21 mouse cellular contexts compared by ENCODE assay signal in the genomic region with DNA sequence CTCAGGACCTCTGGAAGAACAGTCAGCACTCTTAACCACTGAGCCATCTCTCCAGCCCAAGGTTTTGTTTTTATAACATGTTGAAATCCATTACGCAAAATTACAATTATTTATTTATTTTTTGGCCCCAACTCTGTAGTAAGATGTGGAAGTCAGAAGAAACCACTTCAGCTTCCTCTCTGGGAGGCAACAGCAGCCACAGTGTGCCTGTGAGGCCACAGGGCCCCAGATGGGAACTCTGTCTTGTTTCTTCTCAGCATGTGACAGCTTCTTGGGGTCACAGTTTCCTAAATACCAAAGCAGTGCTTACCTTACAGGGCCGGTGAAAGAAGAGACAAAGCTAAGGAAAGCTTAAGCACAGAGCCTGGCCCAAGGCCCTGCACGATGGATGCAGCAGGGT. TPM values are rescaled to one million over a fixed set of nuclear protein-coding genes. Genes with fewer than 3 reads are reported as not detected.
DNase-seq lines count a peak whose midpoint lies in the region; ATAC-seq lines count a peak whose summit lies in the region.
"Had no signal": no experiment of that assay in that cellular context is flagged by ENCODE, and none has a peak within 500 bp of the region (broad histone marks: within the 10 kb centered on the region; RNA-seq: fewer than 3 reads in every experiment).

No protein-coding gene starts in this region.

- H3K4me1 ChIP-seq in heart, embryonic 13.5 days, result peaks cover 63% of the 10 kb centered on the region

- H3K27me3 ChIP-seq in heart, embryonic 13.5 days (replicated peaks), result no peaks in the 10 kb centered on the region
- no peaks in the 10 kb centered on the region for H3K27me3 ChIP-seq in splenic B cell, adult 2 months (ENCODE audit: control insufficient read depth, insufficient read depth, low read length, poor library complexity, severe bottlenecking)
- H3K27me3 ChIP-seq: limb, embryonic 15.5 days; lung, embryonic 15.5 days had no signal

- WGBS in heart, embryonic 13.5 days, result 52% methylated on average over 3 of the region's 3 CpGs

- peak overlapping the region; percentile 13; the same call in 1 of the 2 replicates for H3K9ac ChIP-seq in heart, embryonic 13.5 days
- H3K9ac ChIP-seq: limb, embryonic 15.5 days; lung, embryonic 15.5 days had no signal

- no peaks in the 10 kb centered on the region for H3K36me3 ChIP-seq in heart, embryonic 13.5 days
- H3K36me3 ChIP-seq in splenic B cell, adult 2 months (ENCODE audit: control insufficient read depth, insufficient read depth, low read length, poor library complexity, severe bottlenecking), result no peaks in the 10 kb centered on the region
- H3K36me3 ChIP-seq: limb, embryonic 15.5 days; lung, embryonic 15.5 days had no signal

- 0 out of 2 replicates have a peak overlapping the region, but pooled peaks have one; percentile 15 for H3K27ac ChIP-seq in heart, embryonic 13.5 days (replicated peaks)
- H3K27ac ChIP-seq: kidney, postnatal 0 days; limb, embryonic 15.5 days; lung, embryonic 15.5 days had no signal

- no peaks in the 10 kb centered on the region for H3K9me3 ChIP-seq in heart, embryonic 13.5 days
- H3K9me3 ChIP-seq: limb, embryonic 15.5 days; lung, embryonic 15.5 days; megakaryocyte, embryonic 14.5 days had no signal

- no peak overlapping the region for H3K4me3 ChIP-seq in heart, embryonic 13.5 days
- H3K4me3 ChIP-seq: limb, embryonic 15.5 days; lung, embryonic 15.5 days; megakaryocyte, embryonic 14.5 days; myocyte had no signal

- no peak for DNase-seq in heart, postnatal 4 days
- peak; percentile 9 for DNase-seq in thymus, postnatal 4 days
- DNase-seq in thymus, postnatal 10 days (ENCODE audit: low spot score in 2 of 2), result no peak
- DNase-seq in induced T-regulatory cell, adult 2 months (ENCODE audit: low read depth), result peak; percentile 35
- peak; percentile 55 for DNase-seq in splenic B cell, adult 2 months (ENCODE audit: low read depth, low spot score)
- no peak for DNase-seq in cerebellum, postnatal 36 days
- no peak for DNase-seq in right cerebral cortex, postnatal 4 days
- DNase-seq: B cell, adult 2 months; cerebellum, postnatal 10 days; heart, postnatal 14 days; kidney, adult 18-20 months; midbrain, embryonic 14.5 days; spleen, adult 18-20 months; thymus, postnatal 14 days had no signal

- no peak for ATAC-seq in heart, embryonic 13.5 days (ENCODE audit: extremely low read depth, insufficient number of reproducible peaks, low FRiP score, low TSS enrichment)

- no peak overlapping the region for H3K4me2 ChIP-seq in heart, embryonic 13.5 days
- H3K4me2 ChIP-seq: limb, embryonic 15.5 days; lung, embryonic 15.5 days had no signal

RNA-seq across cellular contexts. Expression of a gene that starts 10.1 kb away (rescaled TPM):
- polyA plus RNA-seq in heart, embryonic 13.5 days (2015; fragmentation: Nextera tagmentation; extraction: Ambion mirVana), result 10.4 and 10.8 TPM in 2 replicates
- 10 to 100 TPM; 48.1 to 49.6 TPM for total RNA-seq in heart, postnatal 4 days (2021)

RNA-seq across cellular contexts. Expression of a gene that starts 20.0 kb away (rescaled TPM):
- polyA plus RNA-seq in heart, embryonic 13.5 days (2015; fragmentation: Nextera tagmentation; extraction: Ambion mirVana), result 3.8 and 4.4 TPM in 2 replicates
- total RNA-seq in heart, postnatal 4 days (2021), result 10 to 100 TPM; 13.9 to 15.1 TPM

RNA-seq across cellular contexts. Expression of a gene that starts 40.1 kb away (rescaled TPM):
- polyA plus RNA-seq in heart, embryonic 13.5 days (2015; fragmentation: Nextera tagmentation; extraction: Ambion mirVana), result 50.6 and 56.1 TPM in 2 replicates
- total RNA-seq in heart, postnatal 4 days (2021), result 10 to 100 TPM; 21.7 to 23.3 TPM

RNA-seq across cellular contexts. Expression of a gene that starts 49.0 kb away (rescaled TPM):
- polyA plus RNA-seq in heart, embryonic 13.5 days (2015; fragmentation: Nextera tagmentation; extraction: Ambion mirVana), result 2.4 and 3.0 TPM in 2 replicates
- 1 to 10 TPM; 4.3 to 4.6 TPM for total RNA-seq in heart, postnatal 4 days (2021)
- total RNA-seq: gastrocnemius, adult 8-10 months had no signal

Comparison
In these comparisons a context has a peak if more than half of its experiments do, and no peak if none do; other contexts are left out.
1. DNase-seq: peak in thymus, postnatal 4 days (single experiment), induced T-regulatory cell, adult 2 months (single experiment) and splenic B cell, adult 2 months (single experiment); none in heart, postnatal 4 days (single experiment), thymus, postnatal 10 days (0 of 2), cerebellum, postnatal 36 days (0 of 2) and right cerebral cortex, postnatal 4 days (single experiment).